Mouse (Mus musculus) olfactory bulb, adult 2 months (tissue): ENCODE measurements at regions not wholly inside any gene's neighbourhood (a gene's known extent, or its start where the extent isn't known, plus 50 kb on each side); places are given as distances from the start of the nearest gene placed in this dataset.

Experiments used
- H3K27ac ChIP-seq: fragments of 200-500 bp; 2 replicates; pipeline ENCODE4 v1.5.1; 2012; ENCODE audit warnings: low read depth, low read length; ENCODE audit not compliant: insufficient read depth
- H3K4me1 ChIP-seq: fragments of 200-500 bp; 2 replicates; pipeline ENCODE4 v1.6.1; 2012; ENCODE audit warnings: low read length; ENCODE audit not compliant: control insufficient read depth, insufficient read depth
- H3K4me3 ChIP-seq: fragments of 200-500 bp; 2 replicates; pipeline ENCODE4 v1.5.1; 2012; ENCODE audit warnings: mild to moderate bottlenecking, low read depth, low read length, moderate library complexity; ENCODE audit not compliant: insufficient read depth
- CTCF ChIP-seq: fragments of 200-500 bp; IDR thresholded peaks from 2 replicates; pipeline ENCODE4 v1.5.1; 2012; ENCODE audit warnings: low read depth, mild to moderate bottlenecking, low read length, moderate library complexity; ENCODE audit not compliant: insufficient read depth
- POLR2A ChIP-seq: fragments of 200-500 bp; IDR thresholded peaks from 2 replicates; pipeline ENCODE4 v1.6.1; 2012; ENCODE audit warnings: mild to moderate bottlenecking, low read depth, low read length, moderate library complexity; ENCODE audit not compliant: insufficient read depth
- WGBS: fragments of 180-500 bp; shearing (Covaris S2); methylation state at CpG from one replicate; pipeline ENCODE4 v1.1.7; 2018; 5-methylcytosine and 5-hydroxymethylcytosine counted together

GRCm38 (mm10) chr9:115660371-115660770 is 248.9 kb upstream of the Gadl1 start:
- no peak overlapping the region for H3K4me3 ChIP-seq
- TF ChIP-seq CTCF (no peak), POLR2A (no peak)
- H3K27ac ChIP-seq = no peak overlapping the region
- WGBS = 92% methylated on average over 1 of the region's 1 CpGs
- no peaks in the 10 kb centered on the region for H3K4me1 ChIP-seq

- 28% methylated on average over 5 of the region's 5 CpGs for WGBS
- Histone ChIP-seq H3K4me3 (no peak overlapping the region), H3K27ac (no peak overlapping the region), H3K4me1 (0 out of 2 replicates have a peak, but pooled peaks cover 2% of the 10 kb centered on the region)
- no peak for TF ChIP-seq POLR2A
- no peak for TF ChIP-seq CTCF
Measured at GRCm38 (mm10) chr9:115661834-115662425, 247.3 kb upstream of the Gadl1 start.

GRCm38 (mm10) chr9:115665337-115666004 is 243.8 kb upstream of the Gadl1 start:
- Histone ChIP-seq H3K27ac (no peak overlapping the region), H3K4me1 (0 out of 2 replicates have a peak, but pooled peaks cover 2% of the 10 kb centered on the region), H3K4me3 (no peak overlapping the region)
- WGBS = 61% methylated on average over 5 of the region's 5 CpGs
- TF ChIP-seq POLR2A (no peak), CTCF (no peak)

DNA sequence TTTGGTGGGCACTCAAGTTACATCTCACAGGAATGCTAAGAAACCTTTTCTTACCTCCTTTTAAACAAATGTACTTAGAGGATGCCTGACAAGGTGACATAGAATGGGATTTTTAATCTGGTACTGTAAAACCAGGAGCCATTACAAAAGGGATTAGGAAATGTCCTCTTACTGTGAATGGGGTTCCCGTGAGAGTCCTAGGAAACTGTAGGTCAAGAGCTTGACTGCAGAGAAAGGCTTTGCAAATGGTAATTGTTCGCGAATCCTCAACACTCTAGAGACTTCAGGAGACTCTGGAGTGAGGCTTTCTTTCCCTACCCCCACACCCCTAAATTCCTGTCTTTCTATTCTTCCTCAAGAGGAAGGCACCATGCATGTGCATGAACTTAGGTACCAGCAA is 242.7 kb upstream of the Gadl1 start:
- H3K27ac ChIP-seq = no peak overlapping the region
- 0 out of 2 replicates have a peak, but pooled peaks cover 2% of the 10 kb centered on the region for H3K4me1 ChIP-seq
- TF ChIP-seq POLR2A (no peak), CTCF (no peak)
- H3K4me3 ChIP-seq = no peak overlapping the region
- 80% methylated on average over 3 of the region's 3 CpGs for WGBS

DNA sequence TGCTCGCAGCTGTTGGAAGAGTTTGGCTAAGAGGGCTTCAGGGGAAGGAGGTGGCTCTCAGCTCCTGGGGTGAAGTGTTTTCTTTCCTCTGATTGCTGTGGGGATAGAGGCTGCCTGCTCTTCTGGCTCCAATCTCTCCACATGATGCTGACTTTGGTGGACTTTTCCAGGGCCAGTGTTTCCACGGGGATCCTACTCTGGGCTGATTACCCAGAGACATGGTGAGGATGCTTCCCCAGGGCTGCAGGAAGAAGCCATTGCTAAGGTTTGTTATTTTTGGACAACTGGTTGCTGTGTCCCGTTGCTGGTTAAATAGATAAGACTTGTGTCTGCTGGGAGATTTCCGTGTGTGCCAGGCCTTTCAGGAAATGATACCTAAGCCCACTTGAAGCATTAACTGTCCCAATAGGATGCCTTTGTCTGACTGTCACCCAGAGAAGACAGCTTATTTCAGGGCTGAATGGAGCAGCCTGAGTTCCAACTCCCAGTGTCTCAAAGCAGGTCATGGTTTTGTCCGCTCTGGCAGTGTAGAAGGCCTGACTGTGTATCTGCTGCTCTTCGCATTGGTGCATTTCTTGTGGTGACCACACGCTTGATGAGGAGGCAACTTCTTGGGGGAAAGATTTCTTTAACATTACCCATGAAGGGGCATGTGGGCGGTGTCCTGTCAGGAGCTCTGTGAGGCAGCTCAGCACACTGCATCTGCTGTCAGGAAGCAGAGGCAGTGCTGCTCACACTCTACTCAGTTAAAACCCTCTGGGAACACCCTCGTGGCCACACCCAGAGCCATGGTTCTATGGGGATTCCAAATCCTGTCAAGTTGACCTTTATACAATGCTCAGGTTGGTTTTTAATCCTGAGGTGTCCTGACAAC is 228.3 kb upstream of the Gadl1 start:
- 73% methylated on average over 9 of the region's 9 CpGs for WGBS

GRCm38 (mm10) chr9:115681841-115682240 is 227.4 kb upstream of the Gadl1 start:
- Histone ChIP-seq H3K27ac (no peak overlapping the region), H3K4me1 (0 out of 2 replicates have a peak, but pooled peaks cover 3% of the 10 kb centered on the region), H3K4me3 (no peak overlapping the region)
- 75% methylated on average over 9 of the region's 9 CpGs for WGBS
- TF ChIP-seq CTCF = no peak
- TF ChIP-seq POLR2A = no peak

More for the DNA sequence above, 228.3 kb upstream of the Gadl1 start:
- TF ChIP-seq POLR2A (no peak), CTCF (no peak)
- Histone ChIP-seq H3K4me1 (0 out of 2 replicates have a peak, but pooled peaks cover 3% of the 10 kb centered on the region), H3K27ac (no peak overlapping the region), H3K4me3 (no peak overlapping the region)

DNA sequence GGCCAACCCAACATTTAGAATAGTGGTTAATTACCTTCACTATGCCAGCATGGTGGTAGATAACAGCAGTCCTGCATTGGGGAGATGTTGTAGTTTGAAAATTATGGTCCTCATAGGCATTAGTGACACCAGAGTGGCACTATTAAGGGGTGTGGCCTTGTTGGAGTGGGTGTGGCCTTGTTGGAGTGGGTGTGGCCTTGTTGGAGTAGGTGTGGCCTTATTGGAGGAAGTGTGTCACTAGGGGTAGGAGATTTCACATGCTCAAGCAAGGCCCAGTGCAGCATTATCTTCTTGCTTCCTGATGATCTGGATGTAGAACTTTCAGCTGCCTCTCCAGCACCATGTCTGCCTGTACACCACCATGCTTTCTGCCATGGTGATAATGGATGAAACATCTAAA is 225.3 kb upstream of the Gadl1 start:
- 0 out of 2 replicates have a peak, but pooled peaks cover 3% of the 10 kb centered on the region for H3K4me1 ChIP-seq
- no peak overlapping the region for H3K4me3 ChIP-seq
- no peak for TF ChIP-seq CTCF
- TF ChIP-seq POLR2A = no peak
- H3K27ac ChIP-seq = no peak overlapping the region

GRCm38 (mm10) chr9:115686605-115687004 is 222.7 kb upstream of the Gadl1 start:
- TF ChIP-seq POLR2A = no peak
- no peak for TF ChIP-seq CTCF
- Histone ChIP-seq H3K4me1 (no peaks in the 10 kb centered on the region), H3K4me3 (no peak overlapping the region), H3K27ac (no peak overlapping the region)
- 79% methylated on average over 5 of the region's 5 CpGs for WGBS

GRCm38 (mm10) chr9:115692837-115693236 is 216.4 kb upstream of the Gadl1 start:
- WGBS = 75% methylated on average over 2 of the region's 2 CpGs
- no peak for TF ChIP-seq POLR2A
- TF ChIP-seq CTCF = no peak
- no peak overlapping the region for H3K4me3 ChIP-seq
- no peak overlapping the region for H3K27ac ChIP-seq
- H3K4me1 ChIP-seq = no peaks in the 10 kb centered on the region
